Mouse (Mus musculus): ENCODE results near the gene Ireb2. TPM values are rescaled to one million over a fixed set of nuclear protein-coding genes. Genes with fewer than 3 reads are reported as not detected.

Gene Ireb2
- polyA plus RNA-seq (2012; ENCODE audit: low replicate concordance): 0.34 and 1.4 TPM in 2 replicates

DNA sequence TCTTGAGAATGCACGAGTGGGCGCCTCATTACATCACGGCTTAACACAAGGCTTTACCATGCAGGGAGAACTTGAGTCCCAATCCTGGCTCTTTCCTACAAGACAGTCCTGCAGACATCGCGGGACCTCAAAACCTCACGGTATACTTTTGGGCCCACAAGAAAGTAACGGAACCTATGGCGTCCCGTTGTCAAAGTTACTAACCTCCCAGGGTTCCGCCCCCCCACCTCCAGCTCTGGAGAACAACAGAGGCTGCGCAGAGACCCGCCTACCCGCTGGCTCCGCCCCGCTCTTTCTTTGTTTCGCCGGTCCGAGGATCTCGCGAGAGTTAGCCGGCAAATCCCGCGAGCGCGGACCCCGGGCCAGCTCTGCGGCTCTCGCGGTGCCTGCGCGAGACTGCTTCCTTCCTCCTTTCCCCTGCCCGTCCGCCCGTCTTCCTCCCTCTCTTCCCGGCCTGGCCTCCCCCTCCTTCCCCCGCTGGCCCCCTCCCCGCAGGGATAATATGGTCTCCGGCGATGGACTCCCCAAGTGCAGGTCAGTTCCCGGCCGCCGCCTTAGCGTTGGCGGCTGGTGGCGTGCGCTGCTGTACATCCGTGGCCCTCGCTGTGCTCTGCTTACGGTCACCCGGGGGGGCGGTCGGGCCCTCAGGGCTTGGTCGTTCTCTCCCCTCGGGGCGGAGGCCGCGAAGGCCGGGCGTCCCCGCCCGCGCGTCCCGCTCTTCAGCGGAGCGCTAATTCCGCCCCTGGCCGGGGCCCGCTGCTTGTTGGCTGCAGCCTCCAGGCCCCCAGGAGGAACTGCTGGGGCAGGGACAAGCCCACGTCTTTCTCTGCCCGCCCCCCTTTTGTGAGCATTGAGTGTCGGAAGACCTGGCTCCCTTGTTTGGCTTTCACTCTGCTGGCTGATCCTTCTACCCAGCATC, at the start of gene Ireb2:
TSS of gene Ireb2 (plus strand) at position 427 of the 919 bp plus-strand sequence.

DNA sequence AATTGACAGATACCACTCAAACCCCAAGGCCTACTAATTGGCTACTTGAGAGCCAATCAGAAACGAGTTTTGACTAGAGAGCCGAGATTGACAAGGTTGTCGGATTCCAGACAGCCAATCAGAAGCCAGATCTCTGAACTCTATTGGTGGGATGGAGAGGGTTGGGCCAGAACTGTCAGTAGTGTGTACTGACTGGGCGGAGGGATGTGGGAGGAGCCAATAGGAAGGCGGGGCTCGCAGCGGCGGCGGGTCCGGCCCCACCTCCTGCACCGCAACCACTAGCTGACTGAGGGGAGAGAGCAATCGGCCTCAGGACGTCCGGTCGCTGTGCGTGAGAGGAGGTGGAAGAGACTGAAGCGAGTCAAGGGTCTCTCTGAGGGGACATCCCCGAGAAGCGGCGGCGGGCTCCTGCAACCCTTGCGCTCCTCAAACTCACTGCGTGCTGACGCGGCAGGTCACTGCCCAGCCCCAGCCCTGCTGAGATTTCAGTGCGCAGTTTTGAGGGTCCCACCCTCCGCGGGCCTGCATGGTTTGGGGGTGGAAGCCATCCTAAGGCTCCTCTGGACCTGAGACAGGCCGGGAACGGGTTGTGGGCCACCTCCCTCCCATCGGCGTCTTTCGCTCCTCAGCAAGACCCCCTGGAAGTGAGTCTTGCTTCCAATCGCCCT, 53.6 kb downstream of the Ireb2 start, which contains the start of gene Hykk:
TSS of gene Hykk (plus strand) at position 274 of the 668 bp plus-strand sequence.

DNA sequence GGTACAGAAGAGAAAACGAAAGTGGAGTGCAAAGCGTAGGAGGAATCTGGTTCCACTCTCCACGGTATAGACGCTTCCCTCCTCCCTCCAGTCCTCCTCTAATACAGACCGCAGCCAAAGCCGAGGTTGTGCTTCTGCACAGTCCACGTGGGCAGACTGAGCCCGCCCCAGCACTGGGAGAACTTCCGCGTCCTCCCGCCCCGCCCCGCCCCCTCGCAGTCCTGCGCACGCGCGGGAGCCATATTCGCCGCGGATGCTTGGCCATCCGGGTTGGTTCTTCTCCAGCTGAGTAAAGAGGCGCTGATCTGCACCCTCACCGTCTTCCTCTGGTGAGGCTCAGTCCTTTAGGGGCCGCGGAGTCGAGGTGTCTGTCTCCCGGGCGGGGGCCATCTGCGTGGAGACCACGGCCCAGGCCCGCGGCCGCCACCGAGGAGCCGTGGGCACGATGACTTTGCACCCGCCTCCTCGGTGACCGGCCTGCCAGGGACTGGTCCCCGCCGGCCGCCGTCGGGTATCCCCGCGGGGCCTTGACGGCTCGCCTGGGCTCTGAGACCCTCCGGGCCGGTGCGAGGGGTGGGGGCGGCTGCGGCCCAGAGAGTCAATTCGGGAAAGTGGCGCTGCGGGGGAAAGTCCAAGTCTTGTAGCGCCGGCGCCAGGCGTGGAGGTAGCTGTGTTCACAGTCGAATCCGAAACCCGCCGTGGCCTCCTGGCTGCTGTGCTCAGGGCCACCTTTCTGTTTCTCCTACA, 87.2 kb downstream of the Ireb2 start, which contains the start of the genes Psma4 and AY074887:
TSS of gene Psma4 (plus strand) at position 216 of the 747 bp plus-strand sequence.
TSS of gene AY074887 (minus strand) at position 424 of the 747 bp plus-strand sequence.

Other genes with a start within 250 kb of the Ireb2 start
- 0.30 and 0.48 TPM in 2 replicates for gene Acsbg1, start 201.9 kb upstream of the Ireb2 start, polyA plus RNA-seq (2012; ENCODE audit: low replicate concordance)
- gene Dnaja4, start 164.9 kb upstream of the Ireb2 start, polyA plus RNA-seq (2012; ENCODE audit: low replicate concordance): 10.8 and 12.0 TPM in 2 replicates
- 2.3 and 39.0 TPM in 2 replicates for gene Wdr61, start 129.3 kb upstream of the Ireb2 start, polyA plus RNA-seq (2012; ENCODE audit: low replicate concordance)
- not detected in 2 replicates for gene Crabp1, start 99.0 kb upstream of the Ireb2 start, polyA plus RNA-seq (2012; ENCODE audit: low replicate concordance)
- gene Hykk, start 53.5 kb downstream of the Ireb2 start, polyA plus RNA-seq (2012; ENCODE audit: low replicate concordance): 0.39 TPM in 1 of 2 replicates, not detected in the other
- 1.4 and 3.9 TPM in 2 replicates for gene Psma4, start 87.0 kb downstream of the Ireb2 start, polyA plus RNA-seq (2012; ENCODE audit: low replicate concordance)
- gene AY074887, start 87.2 kb downstream of the Ireb2 start, polyA plus RNA-seq (2012; ENCODE audit: low replicate concordance): not detected in 2 replicates
- gene Chrna5, start 117.1 kb downstream of the Ireb2 start, polyA plus RNA-seq (2012; ENCODE audit: low replicate concordance): not detected in 2 replicates
- gene Chrna3, start 162.8 kb downstream of the Ireb2 start, polyA plus RNA-seq (2012; ENCODE audit: low replicate concordance): not detected in 2 replicates
- 0.05 and 0.06 TPM in 2 replicates for gene Chrnb4, start 185.0 kb downstream of the Ireb2 start, polyA plus RNA-seq (2012; ENCODE audit: low replicate concordance)

Measured in leukemia stem cell, adult 10-12 weeks (primary cell).